Mouse (Mus musculus) liver, postnatal 0 days (tissue): ENCODE measurements around the gene Dlg2. TPM values are rescaled to one million over a fixed set of nuclear protein-coding genes. Genes with fewer than 3 reads are reported as not detected.

Experiments used
- ATAC-seq: fragments of 200-750 bp; cut with Nextera tagmentation; 2 replicates; pipeline ENCODE4 v1.8.0; 2017; ENCODE audit warnings: mild to moderate bottlenecking, moderate library complexity
- DNase-seq: peaks from one replicate; pipeline ENCODE4 v3.0.0-alpha.2; 2016
- H3K27ac ChIP-seq: fragments of 300-500 bp; sonication (generic); 2 replicates; pipeline ENCODE4 v1.5.1; 2014; ENCODE audit warnings: antibody characterized with exemption, moderate library complexity, mild to moderate bottlenecking, low read depth
- H3K27me3 ChIP-seq: fragments of 300-500 bp; sonication (generic); 2 replicates; pipeline ENCODE4 v1.6.1; 2014; ENCODE audit warnings: low read length, control low read depth, mixed read lengths; ENCODE audit not compliant: insufficient read depth
- H3K36me3 ChIP-seq: fragments of 300-500 bp; sonication (generic); replicated peaks from 2 replicates; pipeline ENCODE4 v1.6.1; 2014; ENCODE audit warnings: mild to moderate bottlenecking, control low read depth, low read length, moderate library complexity, mixed read lengths; ENCODE audit not compliant: insufficient read depth
- H3K4me1 ChIP-seq: fragments of 300-500 bp; sonication (generic); 2 replicates; pipeline ENCODE4 v1.6.1; 2014; ENCODE audit warnings: antibody characterized with exemption, mild to moderate bottlenecking, control low read depth; ENCODE audit not compliant: insufficient read depth
- H3K4me2 ChIP-seq: fragments of 300-500 bp; sonication (generic); 2 replicates; pipeline ENCODE4 v1.6.1; 2014; ENCODE audit warnings: low read depth, mild to moderate bottlenecking, low read length, moderate library complexity, mixed read lengths
- H3K4me3 ChIP-seq: fragments of 300-500 bp; sonication (generic); 2 replicates; pipeline ENCODE4 v1.5.1; 2014; ENCODE audit warnings: low read depth, low read length
- H3K9ac ChIP-seq: fragments of 300-500 bp; sonication (generic); replicated peaks from 2 replicates; pipeline ENCODE4 v1.6.1; 2014; ENCODE audit warnings: mild to moderate bottlenecking, moderate library complexity
- H3K9me3 ChIP-seq: fragments of 300-500 bp; sonication (generic); 2 replicates; pipeline ENCODE4 v1.6.1; 2016; ENCODE audit warnings: mild to moderate bottlenecking, control low read depth, low read length, mixed read lengths
- CTCF ChIP-seq: sonication (generic); IDR thresholded peaks from 2 replicates; pipeline ENCODE4 v1.5.1; 2016; ENCODE audit warnings: antibody characterized with exemption, low read depth
- EP300 ChIP-seq: IDR thresholded peaks from 2 replicates; pipeline ENCODE4 v1.6.1; 2016; ENCODE audit warnings: antibody characterized with exemption, low read depth, mild to moderate bottlenecking
- WGBS: fragments of 180-500 bp; shearing (Covaris S2); extraction: QIAGEN DNeasy Blood & Tissue Kit; methylation state at CpG from one replicate; pipeline ENCODE4 v1.1.7; 2014; ENCODE audit not compliant: insufficient replicate concordance; 5-methylcytosine and 5-hydroxymethylcytosine counted together
- polyA plus RNA-seq: library from polyadenylated mRNA; unstranded; fragments of >200 nt; fragmentation: Nextera tagmentation; extraction: Ambion mirVana; gene quantifications from 2 replicates; pipeline ENCODE4 v1.2.1, GENCODE M21; 2015

Gene Dlg2
- polyA plus RNA-seq, 1 experiment from 2014 or later: 0.41 TPM

DNA sequence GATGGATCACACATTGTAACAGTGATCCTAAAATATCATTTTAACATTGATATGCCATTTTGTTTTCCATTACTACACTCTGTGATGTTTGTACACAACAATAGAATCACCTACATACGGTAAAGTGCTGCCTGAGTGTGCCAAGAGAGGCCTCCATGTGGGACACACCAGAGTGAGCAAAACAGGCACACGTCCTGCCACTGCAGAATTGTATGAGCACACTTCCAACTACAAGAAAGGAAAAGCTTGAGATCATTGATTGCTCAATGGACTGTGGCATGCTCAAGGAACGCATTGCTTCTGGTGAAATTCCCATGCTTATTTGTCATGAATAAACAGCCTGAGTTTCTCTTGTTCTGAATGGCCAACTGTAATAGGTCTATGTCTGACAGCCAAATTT is 182.1 kb downstream of the Dlg2 start:
- 55% methylated on average over 3 of the region's 3 CpGs for WGBS
- ATAC-seq: no peak
- H3K4me1 ChIP-seq: no peaks in the 10 kb centered on the region

DNA sequence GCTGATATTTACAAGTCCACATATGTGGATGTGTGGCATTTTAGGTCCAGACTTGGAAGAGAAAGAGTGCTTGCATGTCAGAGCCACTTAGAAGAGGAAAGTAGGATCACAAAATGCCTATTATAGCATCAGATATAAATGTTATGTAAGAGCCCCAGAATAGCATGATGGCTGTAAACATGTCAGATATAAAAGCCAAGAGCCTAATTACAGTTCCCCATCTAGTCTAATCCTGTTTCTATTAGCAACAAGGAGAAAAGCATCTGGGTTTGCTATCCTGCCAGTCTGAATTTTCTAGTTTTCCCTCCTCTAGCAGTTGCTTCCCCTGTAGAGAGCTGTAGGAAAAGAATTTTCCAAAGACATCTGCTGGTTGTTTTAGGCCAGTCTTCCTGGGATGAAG is 217.6 kb downstream of the Dlg2 start:
- DNase-seq (no peak), ATAC-seq (no peak)
- Histone ChIP-seq H3K27ac (no peak overlapping the region), H3K4me1 (no peaks in the 10 kb centered on the region), H3K36me3 (no peaks in the 10 kb centered on the region), H3K27me3 (no peaks in the 10 kb centered on the region), H3K9me3 (no peaks in the 10 kb centered on the region), H3K9ac (no peak overlapping the region), H3K4me2 (no peak overlapping the region), H3K4me3 (no peak overlapping the region)
- TF ChIP-seq CTCF (no peak), EP300 (no peak)

More for the DNA sequence above, 182.1 kb downstream of the Dlg2 start:
- no peak overlapping the region for H3K4me2 ChIP-seq
- TF ChIP-seq EP300: no peak
- TF ChIP-seq CTCF: no peak
- no peak for DNase-seq
- no peak overlapping the region for H3K27ac ChIP-seq
- no peaks in the 10 kb centered on the region for H3K36me3 ChIP-seq
- H3K9ac ChIP-seq: no peak overlapping the region
- no peak overlapping the region for H3K4me3 ChIP-seq
- H3K9me3 ChIP-seq: no peaks in the 10 kb centered on the region
- no peaks in the 10 kb centered on the region for H3K27me3 ChIP-seq

DNA sequence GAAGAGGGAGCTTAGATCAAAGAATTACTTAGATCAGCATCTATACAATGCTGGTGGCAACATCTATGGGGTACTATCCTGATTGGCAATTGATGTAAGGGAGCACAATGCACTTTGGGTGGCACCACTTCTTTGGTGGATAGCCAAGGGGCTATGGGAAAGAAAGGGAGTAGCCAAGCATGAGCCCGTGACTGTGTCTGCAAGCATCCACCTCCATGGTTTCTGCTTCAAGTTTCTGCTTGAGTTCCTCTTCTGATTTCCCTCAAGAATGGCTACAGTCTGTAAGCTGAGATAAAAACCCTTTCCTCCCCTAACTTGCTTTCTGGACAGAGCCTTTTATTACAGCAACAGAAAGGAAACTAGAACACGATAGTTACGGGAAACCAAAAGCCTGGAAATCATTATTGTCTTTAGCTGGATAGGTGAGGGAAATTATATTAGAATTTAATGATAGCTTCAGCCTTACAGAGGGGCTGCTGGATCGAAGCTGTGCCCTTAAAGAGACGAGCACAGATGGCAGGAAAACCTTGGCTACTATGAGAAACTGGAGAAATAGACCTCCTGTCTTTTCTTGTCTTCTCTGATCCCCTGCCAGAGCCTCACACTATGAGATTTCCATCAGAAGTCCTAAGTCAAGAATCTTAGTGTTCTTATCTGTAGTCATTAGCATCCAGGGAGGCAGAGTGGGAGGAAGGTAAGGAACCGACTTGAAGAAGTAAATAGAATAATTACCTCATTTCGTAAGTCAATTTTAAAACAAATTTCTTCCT is 219.9 kb downstream of the Dlg2 start:
- WGBS: 69% methylated on average over 7 of the region's 7 CpGs

DNA sequence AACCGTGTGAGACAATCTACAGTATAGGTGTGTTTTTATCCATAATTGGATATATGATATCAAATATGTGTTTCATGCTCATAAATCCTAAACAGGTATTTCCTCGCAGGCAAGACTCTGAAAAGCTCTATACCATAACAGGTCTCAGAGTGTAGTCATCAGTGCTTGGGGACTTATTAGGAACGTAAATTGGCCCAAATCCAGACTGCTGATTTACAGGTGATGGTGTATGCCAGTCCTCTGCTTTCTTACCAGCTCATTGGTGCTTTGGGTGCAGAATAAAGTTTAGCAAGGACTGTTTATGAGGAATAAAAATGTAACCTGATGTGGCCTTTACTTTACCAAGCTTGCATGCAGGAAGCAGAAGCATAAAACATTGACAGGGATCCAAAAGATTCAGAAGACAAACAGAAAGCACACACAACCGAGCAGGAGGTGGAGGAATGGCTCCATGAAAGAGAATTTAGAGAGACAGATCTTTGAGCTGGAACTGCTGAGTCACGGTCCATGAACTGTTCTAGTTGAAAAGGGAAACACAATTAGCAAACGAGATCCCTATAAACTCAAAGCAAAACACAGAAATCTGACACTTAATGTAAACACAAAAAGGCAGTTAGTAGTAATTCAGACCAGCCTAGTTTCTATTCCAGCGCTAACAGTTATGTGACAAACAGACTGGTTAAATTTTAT is 226.8 kb downstream of the Dlg2 start:
- no peaks in the 10 kb centered on the region for H3K4me1 ChIP-seq
- H3K4me2 ChIP-seq: no peak overlapping the region
- DNase-seq: no peak
- WGBS: 59% methylated on average over 7 of the region's 7 CpGs
- H3K9me3 ChIP-seq: no peaks in the 10 kb centered on the region
- H3K9ac ChIP-seq: no peak overlapping the region
- no peak overlapping the region for H3K27ac ChIP-seq
- H3K4me3 ChIP-seq: no peak overlapping the region
- no peaks in the 10 kb centered on the region for H3K27me3 ChIP-seq
- TF ChIP-seq CTCF (no peak), EP300 (no peak)
- ATAC-seq: no peak
- no peaks in the 10 kb centered on the region for H3K36me3 ChIP-seq

More for the DNA sequence above, 219.9 kb downstream of the Dlg2 start:
- H3K27ac ChIP-seq: no peak overlapping the region
- H3K4me3 ChIP-seq: no peak overlapping the region
- ATAC-seq: no peak
- no peaks in the 10 kb centered on the region for H3K4me1 ChIP-seq
- H3K9me3 ChIP-seq: no peaks in the 10 kb centered on the region
- H3K27me3 ChIP-seq: no peaks in the 10 kb centered on the region
- H3K36me3 ChIP-seq: no peaks in the 10 kb centered on the region
- no peak for DNase-seq
- no peak overlapping the region for H3K9ac ChIP-seq
- TF ChIP-seq CTCF (no peak), EP300 (no peak)
- no peak overlapping the region for H3K4me2 ChIP-seq

DNA sequence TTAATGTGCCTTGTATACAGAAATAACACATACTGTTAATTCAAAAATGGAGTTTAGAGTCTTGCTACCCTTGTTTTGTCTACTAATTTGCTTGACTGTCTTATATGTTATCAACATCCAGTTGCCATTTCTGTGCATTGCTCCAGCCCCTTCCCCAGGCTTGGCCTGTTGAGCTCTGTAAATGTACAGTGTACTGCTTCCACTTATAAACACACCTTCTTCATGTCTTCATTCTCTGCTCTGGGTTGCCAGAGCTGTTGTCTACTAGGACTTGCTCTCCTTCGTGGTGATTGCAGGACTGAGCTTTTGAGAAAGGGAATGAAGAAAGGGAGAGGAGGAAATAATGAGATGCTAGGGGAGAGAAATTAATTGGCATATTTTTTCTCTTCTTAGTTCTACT is 227.5 kb downstream of the Dlg2 start:
- DNase-seq (no peak), ATAC-seq (no peak)
- H3K27me3 ChIP-seq: no peaks in the 10 kb centered on the region
- no peak overlapping the region for H3K9ac ChIP-seq
- H3K4me3 ChIP-seq: no peak overlapping the region
- no peak for TF ChIP-seq EP300
- TF ChIP-seq CTCF: no peak
- no peak overlapping the region for H3K27ac ChIP-seq
- no peaks in the 10 kb centered on the region for H3K9me3 ChIP-seq
- no peaks in the 10 kb centered on the region for H3K4me1 ChIP-seq
- WGBS: 59% methylated on average over 1 of the region's 1 CpGs
- H3K36me3 ChIP-seq: no peaks in the 10 kb centered on the region
- no peak overlapping the region for H3K4me2 ChIP-seq

DNA sequence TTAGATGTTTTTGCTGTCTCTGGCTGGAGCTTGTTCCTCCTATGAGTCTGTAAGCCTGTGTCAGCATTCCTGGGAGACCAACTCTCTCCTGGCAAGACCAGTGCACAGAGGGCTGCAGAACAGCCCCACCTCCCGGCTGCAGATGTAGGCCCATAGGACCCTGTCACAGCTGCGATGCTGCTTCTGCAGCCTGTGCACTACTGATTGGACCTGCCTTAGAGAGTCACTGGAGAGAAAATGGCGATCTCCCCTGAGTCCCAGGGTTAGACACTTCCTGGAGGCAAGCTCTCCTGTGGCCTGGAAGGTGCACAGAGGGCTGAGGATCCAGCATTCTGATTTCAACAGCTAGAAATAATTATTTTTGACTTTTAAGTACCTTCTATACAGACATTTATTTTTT is 257.6 kb downstream of the Dlg2 start:
- H3K9me3 ChIP-seq: no peaks in the 10 kb centered on the region
- DNase-seq: no peak
- H3K27me3 ChIP-seq: no peaks in the 10 kb centered on the region
- no peak overlapping the region for H3K4me3 ChIP-seq
- no peak overlapping the region for H3K27ac ChIP-seq
- no peaks in the 10 kb centered on the region for H3K36me3 ChIP-seq
- H3K9ac ChIP-seq: no peak overlapping the region
- no peaks in the 10 kb centered on the region for H3K4me1 ChIP-seq
- no peak for ATAC-seq
- WGBS: 44% methylated on average over 3 of the region's 3 CpGs
- H3K4me2 ChIP-seq: no peak overlapping the region
- no peak for TF ChIP-seq CTCF
